Mouse (Mus musculus): ENCODE data around the gene Mob4. TPM values are rescaled to one million over a fixed set of nuclear protein-coding genes. Genes with fewer than 3 reads are reported as not detected.

The Mob4 gene
- polyA plus RNA-seq, 1 experiment from 2014 or later = 40.1 TPM

DNA sequence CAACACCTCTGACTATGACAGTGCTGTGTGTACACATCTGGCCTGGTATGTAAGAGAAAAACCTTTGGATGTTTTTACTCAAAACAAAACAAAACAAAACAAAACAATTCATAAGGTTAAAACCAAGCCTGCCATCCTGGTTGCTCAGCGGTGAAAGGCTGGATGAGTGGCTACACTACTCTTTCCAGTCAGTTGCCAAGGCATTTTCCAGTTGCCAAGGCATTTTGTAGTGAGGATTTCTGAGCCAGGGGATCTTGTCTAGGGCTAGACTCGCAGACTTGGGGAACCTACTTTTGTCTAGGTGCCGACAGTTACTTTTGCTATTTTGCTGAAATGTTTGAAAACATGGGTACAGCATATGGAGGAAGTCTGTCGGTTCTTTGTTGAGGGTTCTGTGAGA, 64.0 kb downstream of the Mob4 start:
- WGBS (ENCODE audit: insufficient replicate concordance) = 78% methylated on average over 4 of the region's 4 CpGs

DNA sequence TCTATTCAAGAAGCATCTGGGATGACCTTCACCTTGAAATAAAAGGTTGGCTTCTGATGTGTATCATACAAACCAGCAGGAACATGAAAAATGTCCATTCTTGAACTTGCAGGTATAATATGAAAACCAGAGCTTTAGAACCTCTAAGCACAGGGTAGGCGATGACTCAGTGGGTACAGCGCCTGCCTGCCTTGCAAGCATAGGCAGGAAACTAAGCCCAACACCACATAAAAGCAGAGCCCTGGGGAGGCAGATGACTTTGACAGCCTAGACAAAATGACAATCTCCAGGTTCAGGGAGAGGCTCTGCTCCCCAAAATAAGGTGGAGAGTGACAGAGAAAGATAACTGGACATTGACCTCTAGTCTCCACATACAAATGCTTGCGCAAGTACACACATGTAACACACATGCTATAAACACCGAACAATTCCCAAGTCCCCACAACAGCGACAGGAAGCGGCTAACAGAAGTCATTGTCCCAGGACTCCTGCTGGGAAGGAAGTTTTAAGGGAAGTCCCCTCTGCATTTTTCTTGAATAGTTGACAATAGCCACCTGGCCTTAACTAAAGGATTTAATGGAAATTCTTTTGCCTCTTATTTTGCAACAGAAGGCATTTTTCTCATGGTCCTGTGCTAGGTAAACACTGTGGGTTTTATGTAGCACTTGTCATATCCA, 65.4 kb downstream of the Mob4 start:
- no peaks in the 10 kb centered on the region for H3K27me3 ChIP-seq (ENCODE audit: insufficient read depth, low read length)
- 55% methylated on average over 6 of the region's 6 CpGs for WGBS (ENCODE audit: insufficient replicate concordance)
- TF ChIP-seq CTCF (IDR thresholded peaks at IDR 0.05; ENCODE audit: low read depth) (no peak), EP300 (IDR thresholded peaks at IDR 0.05; ENCODE audit: low read depth) (no peak)
- H3K4me2 ChIP-seq (ENCODE audit: low read depth, low read length) = no peak overlapping the region
- no peaks in the 10 kb centered on the region for H3K9me3 ChIP-seq (ENCODE audit: low read length)
- no peaks in the 10 kb centered on the region for H3K36me3 ChIP-seq (replicated peaks; ENCODE audit: insufficient read depth, low read length)
- H3K4me3 ChIP-seq (ENCODE audit: low read depth, low read length) = no peak overlapping the region
- ATAC-seq (no peak), DNase-seq (no peak)
- H3K27ac ChIP-seq (ENCODE audit: low read depth) = no peak overlapping the region
- H3K9ac ChIP-seq (replicated peaks) = no peak overlapping the region
- peaks cover 2% of the 10 kb centered on the region; the same call in 1 of the 2 replicates for H3K4me1 ChIP-seq (ENCODE audit: insufficient read depth)

More for the DNA sequence above, 64.0 kb downstream of the Mob4 start:
- TF ChIP-seq CTCF (IDR thresholded peaks at IDR 0.05; ENCODE audit: low read depth) = no peak
- no peak for TF ChIP-seq EP300 (IDR thresholded peaks at IDR 0.05; ENCODE audit: low read depth)
- DNase-seq = no peak
- ATAC-seq = no peak
- Histone ChIP-seq H3K4me1 (ENCODE audit: insufficient read depth) (peaks cover 2% of the 10 kb centered on the region; the same call in 1 of the 2 replicates), H3K9ac (replicated peaks) (no peak overlapping the region), H3K4me2 (ENCODE audit: low read depth, low read length) (no peak overlapping the region), H3K36me3 (replicated peaks; ENCODE audit: insufficient read depth, low read length) (no peaks in the 10 kb centered on the region), H3K4me3 (ENCODE audit: low read depth, low read length) (no peak overlapping the region), H3K27ac (ENCODE audit: low read depth) (no peak overlapping the region), H3K27me3 (ENCODE audit: insufficient read depth, low read length) (no peaks in the 10 kb centered on the region), H3K9me3 (ENCODE audit: low read length) (no peaks in the 10 kb centered on the region)

GRCm38 (mm10) chr1:55198719-55199118, 67.7 kb downstream of the Mob4 start:
- ATAC-seq = no peak
- H3K27me3 ChIP-seq (ENCODE audit: insufficient read depth, low read length) = no peaks in the 10 kb centered on the region
- H3K27ac ChIP-seq (ENCODE audit: low read depth) = no peak overlapping the region
- H3K9ac ChIP-seq (replicated peaks) = no peak overlapping the region
- H3K4me2 ChIP-seq (ENCODE audit: low read depth, low read length) = no peak overlapping the region
- H3K4me1 ChIP-seq (ENCODE audit: insufficient read depth) = no peaks in the 10 kb centered on the region; the same call in 1 of the 2 replicates
- no peaks in the 10 kb centered on the region for H3K36me3 ChIP-seq (replicated peaks; ENCODE audit: insufficient read depth, low read length)
- no peak for DNase-seq
- H3K9me3 ChIP-seq (ENCODE audit: low read length) = no peaks in the 10 kb centered on the region
- WGBS (ENCODE audit: insufficient replicate concordance) = 43% methylated on average over 3 of the region's 3 CpGs
- TF ChIP-seq EP300 (IDR thresholded peaks at IDR 0.05; ENCODE audit: low read depth) (no peak), CTCF (IDR thresholded peaks at IDR 0.05; ENCODE audit: low read depth) (no peak)
- H3K4me3 ChIP-seq (ENCODE audit: low read depth, low read length) = no peak overlapping the region

DNA sequence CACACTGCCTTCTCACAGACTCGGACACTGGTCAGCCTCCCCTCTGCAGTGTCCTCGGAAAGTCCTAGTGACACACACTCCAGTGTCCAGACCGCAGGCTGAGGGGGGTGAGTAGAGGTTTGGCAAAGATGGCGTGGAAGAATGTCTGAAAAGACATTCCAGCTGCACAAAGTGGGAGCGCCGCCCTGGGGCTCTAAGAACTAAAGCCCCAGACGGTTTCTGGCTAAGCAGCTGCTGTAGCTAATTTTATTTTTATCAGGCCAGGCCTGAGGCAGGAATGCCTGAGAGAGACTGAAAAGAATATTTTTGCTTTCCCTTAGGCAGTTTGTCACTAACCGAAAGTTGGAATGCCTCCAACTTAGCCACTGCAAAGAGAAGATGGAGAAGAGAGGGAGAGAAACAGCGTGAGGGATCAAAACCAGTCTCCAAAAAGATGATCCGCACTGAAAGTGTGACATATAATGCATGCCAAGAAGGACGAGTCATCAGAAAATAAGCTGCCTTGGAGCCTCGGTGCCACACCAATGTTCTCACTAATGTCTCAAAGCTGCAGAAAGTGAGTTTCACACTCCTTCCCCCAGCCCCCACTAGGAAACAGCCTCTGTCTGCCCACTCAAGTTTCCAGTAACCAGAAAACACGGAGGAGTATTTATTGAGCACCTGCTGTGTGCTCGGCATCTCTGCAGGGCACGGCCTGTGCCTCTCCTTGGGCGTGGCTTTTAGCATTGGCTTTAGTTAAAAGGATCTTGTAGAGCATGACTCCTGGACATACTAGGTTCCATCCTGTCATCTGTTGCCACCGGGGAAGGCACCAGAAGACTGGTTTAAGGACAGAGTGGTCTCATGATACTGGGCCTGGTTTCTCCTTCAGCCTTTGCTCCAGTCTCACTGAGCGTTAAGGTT, 71.1 kb downstream of the Mob4 start:
- Histone ChIP-seq H3K27ac (ENCODE audit: low read depth) (no peak overlapping the region), H3K9ac (replicated peaks) (no peak overlapping the region), H3K9me3 (ENCODE audit: low read length) (no peaks in the 10 kb centered on the region), H3K4me1 (ENCODE audit: insufficient read depth) (no peaks in the 10 kb centered on the region), H3K36me3 (replicated peaks; ENCODE audit: insufficient read depth, low read length) (no peaks in the 10 kb centered on the region), H3K4me3 (ENCODE audit: low read depth, low read length) (no peak overlapping the region), H3K4me2 (ENCODE audit: low read depth, low read length) (no peak overlapping the region), H3K27me3 (ENCODE audit: insufficient read depth, low read length) (no peaks in the 10 kb centered on the region)
- no peak for TF ChIP-seq CTCF (IDR thresholded peaks at IDR 0.05; ENCODE audit: low read depth)
- TF ChIP-seq EP300 (IDR thresholded peaks at IDR 0.05; ENCODE audit: low read depth) = no peak
- ATAC-seq = no peak
- 75% methylated on average over 18 of the region's 18 CpGs for WGBS (ENCODE audit: insufficient replicate concordance)
- DNase-seq = no peak

Other genes starting within 250 kb of the Mob4 start
- 4.0 and 4.7 TPM in 2 replicates for gene Ankrd44, start 204.8 kb upstream of the Mob4 start, polyA plus RNA-seq (2015; fragmentation: Nextera tagmentation; extraction: Ambion mirVana)
- gene Sf3b1, start 103.8 kb upstream of the Mob4 start, polyA plus RNA-seq (2015; fragmentation: Nextera tagmentation; extraction: Ambion mirVana) = 101 and 117 TPM in 2 replicates
- gene Coq10b, start 78.5 kb upstream of the Mob4 start, polyA plus RNA-seq (2015; fragmentation: Nextera tagmentation; extraction: Ambion mirVana) = 20.6 and 24.4 TPM in 2 replicates
- gene Hspe1, start 43.1 kb upstream of the Mob4 start, polyA plus RNA-seq (2015; fragmentation: Nextera tagmentation; extraction: Ambion mirVana) = 513 and 558 TPM in 2 replicates
- gene Hspd1, start 43.0 kb upstream of the Mob4 start, polyA plus RNA-seq (2015; fragmentation: Nextera tagmentation; extraction: Ambion mirVana) = 288 and 295 TPM in 2 replicates
- gene Rftn2, start 95.6 kb downstream of the Mob4 start, polyA plus RNA-seq (2015; fragmentation: Nextera tagmentation; extraction: Ambion mirVana) = 0.41 and 0.52 TPM in 2 replicates
- 1.2 TPM in 2 replicates for gene Mars2, start 105.9 kb downstream of the Mob4 start, polyA plus RNA-seq (2015; fragmentation: Nextera tagmentation; extraction: Ambion mirVana)
- 0.07 TPM in 1 of 2 replicates, not detected in the other for gene Boll, start 232.2 kb downstream of the Mob4 start, polyA plus RNA-seq (2015; fragmentation: Nextera tagmentation; extraction: Ambion mirVana)